ENCODE assay signal across 9 mouse cellular contexts in genomic region chr2:32645647-32646046, GRCm38 (mm10). TPM values are rescaled to one million over a fixed set of nuclear protein-coding genes. Genes with fewer than 3 reads are reported as not detected.
DNase-seq lines count a peak whose midpoint lies in the region; ATAC-seq and TF ChIP-seq lines count a peak whose summit lies in the region.
"Had no signal": no experiment of that assay in that cellular context is flagged by ENCODE, and none has a peak within 500 bp of the region (broad histone marks: within the 10 kb centered on the region; RNA-seq: fewer than 3 reads in every experiment).

No protein-coding gene starts in this region.

- H3K27me3 ChIP-seq in heart, embryonic 15.5 days, result no peaks in the 10 kb centered on the region
- H3K27me3 ChIP-seq in lung, embryonic 16.5 days (ENCODE audit: control insufficient read depth, insufficient read depth, low read depth, low read length), result no peaks in the 10 kb centered on the region
- no peaks in the 10 kb centered on the region for H3K27me3 ChIP-seq in heart, postnatal 0 days (ENCODE audit: control insufficient read depth, insufficient read depth, low read length)
- H3K27me3 ChIP-seq in stomach, embryonic 16.5 days (ENCODE audit: control insufficient read depth, insufficient read depth, low read length), result no peaks in the 10 kb centered on the region

- no peaks in the 10 kb centered on the region for H3K36me3 ChIP-seq in heart, embryonic 15.5 days
- no peaks in the 10 kb centered on the region for H3K36me3 ChIP-seq in lung, embryonic 16.5 days (ENCODE audit: control insufficient read depth, insufficient read depth, low read length)
- H3K36me3 ChIP-seq in heart, postnatal 0 days (replicated peaks; ENCODE audit: control insufficient read depth, insufficient read depth, low read length), result 0 out of 2 replicates have a peak, but pooled peaks cover 2% of the 10 kb centered on the region
- no peaks in the 10 kb centered on the region for H3K36me3 ChIP-seq in stomach, embryonic 16.5 days (ENCODE audit: control insufficient read depth, insufficient read depth, low read length)

- no peak overlapping the region for H3K4me2 ChIP-seq in heart, embryonic 15.5 days
- no peak overlapping the region for H3K4me2 ChIP-seq in lung, embryonic 16.5 days (ENCODE audit: low read depth, low read length)
- H3K4me2 ChIP-seq in heart, postnatal 0 days (ENCODE audit: low read depth, low read length), result no peak overlapping the region
- H3K4me2 ChIP-seq in stomach, embryonic 16.5 days (ENCODE audit: low read depth, low read length), result 0 out of 2 replicates have a peak overlapping the region, but pooled peaks have one; percentile 52

- no peak overlapping the region for H3K9ac ChIP-seq in heart, embryonic 15.5 days
- H3K9ac ChIP-seq in lung, embryonic 16.5 days (ENCODE audit: low read length), result no peak overlapping the region
- no peak overlapping the region for H3K9ac ChIP-seq in heart, postnatal 0 days (replicated peaks; ENCODE audit: low read depth, low read length)
- no peak overlapping the region for H3K9ac ChIP-seq in stomach, embryonic 16.5 days (ENCODE audit: low read length)

- WGBS in heart, embryonic 15.5 days, result 48% methylated on average over 3 of the region's 3 CpGs
- 57% methylated on average over 3 of the region's 3 CpGs for WGBS in lung, embryonic 16.5 days
- 53% methylated on average over 3 of the region's 3 CpGs for WGBS in lung, adult 2 months
- 53% methylated on average over 3 of the region's 3 CpGs for WGBS in heart, postnatal 0 days
- WGBS in stomach, embryonic 16.5 days, result 63% methylated on average over 3 of the region's 3 CpGs

- TF ChIP-seq POLR2A in lung, adult 2 months (IDR thresholded peaks at IDR 0.05; ENCODE audit: borderline replicate concordance, extremely low read depth, low read depth, low read length), result no peak

- DNase-seq in heart, adult 9 months (ENCODE audit: low spot score in 2 of 2), result no peak
- no peak for DNase-seq in lung, adult 2 months
- no peak for DNase-seq in heart, postnatal 0 days (ENCODE audit: low spot score)
- DNase-seq in embryo, embryonic 10.5 days (ENCODE audit: low spot score), result no peak
- DNase-seq in spleen, postnatal 10 days (ENCODE audit: low spot score in 2 of 2), result no peak

- ATAC-seq in heart, embryonic 15.5 days (replicated peaks; ENCODE audit: insufficient number of reproducible peaks, insufficient read depth, low FRiP score, low read depth), result no peak
- no peak for ATAC-seq in lung, embryonic 16.5 days (ENCODE audit: low read depth)
- ATAC-seq in heart, postnatal 0 days (ENCODE audit: insufficient read depth, low read depth), result no peak
- ATAC-seq in stomach, embryonic 16.5 days (ENCODE audit: insufficient read depth, low FRiP score), result no peak
- ATAC-seq: forebrain, embryonic 16.5 days had no signal

- H3K27ac ChIP-seq in heart, embryonic 15.5 days, result peak overlapping the region; percentile 84
- peak overlapping the region; percentile 84 for H3K27ac ChIP-seq in lung, embryonic 16.5 days (ENCODE audit: low read length)
- H3K27ac ChIP-seq in heart, postnatal 0 days (ENCODE audit: low read depth), result peak overlapping the region; percentile 95
- H3K27ac ChIP-seq in stomach, embryonic 16.5 days (ENCODE audit: low read length), result peak overlapping the region; percentile 84

- no peak for TF ChIP-seq CTCF in lung, adult 2 months (IDR thresholded peaks at IDR 0.05; ENCODE audit: insufficient read depth, low read length)
- no peak for TF ChIP-seq CTCF in heart, postnatal 0 days (IDR thresholded peaks at IDR 0.05; ENCODE audit: low read depth)

- H3K4me3 ChIP-seq in heart, embryonic 15.5 days, result no peak overlapping the region
- no peak overlapping the region for H3K4me3 ChIP-seq in lung, embryonic 16.5 days (ENCODE audit: low read length)
- no peak overlapping the region for H3K4me3 ChIP-seq in lung, adult 2 months (replicated peaks; ENCODE audit: extremely low read depth, low read depth, low read length)
- H3K4me3 ChIP-seq in heart, postnatal 0 days (ENCODE audit: low read depth, low read length), result no peak overlapping the region
- H3K4me3 ChIP-seq in stomach, embryonic 16.5 days (replicated peaks; ENCODE audit: low read length), result no peak overlapping the region

- H3K4me1 ChIP-seq in heart, embryonic 15.5 days (replicated peaks), result peaks cover 54% of the 10 kb centered on the region
- peaks cover 32% of the 10 kb centered on the region for H3K4me1 ChIP-seq in lung, embryonic 16.5 days (replicated peaks; ENCODE audit: control insufficient read depth, insufficient read depth, low read length)
- H3K4me1 ChIP-seq in lung, adult 2 months (ENCODE audit: control insufficient read depth, insufficient read depth, low read length), result peaks cover 20% of the 10 kb centered on the region
- peaks cover 31% of the 10 kb centered on the region for H3K4me1 ChIP-seq in heart, postnatal 0 days (ENCODE audit: control insufficient read depth, insufficient read depth)
- H3K4me1 ChIP-seq in stomach, embryonic 16.5 days (ENCODE audit: control insufficient read depth, insufficient read depth, low read length), result peaks cover 27% of the 10 kb centered on the region

- TF ChIP-seq EP300 in heart, postnatal 0 days (IDR thresholded peaks at IDR 0.05; ENCODE audit: low read depth), result no peak

- no peaks in the 10 kb centered on the region for H3K9me3 ChIP-seq in heart, embryonic 15.5 days (replicated peaks)
- no peaks in the 10 kb centered on the region for H3K9me3 ChIP-seq in lung, embryonic 16.5 days (ENCODE audit: control insufficient read depth, low read length)
- no peaks in the 10 kb centered on the region for H3K9me3 ChIP-seq in heart, postnatal 0 days (replicated peaks; ENCODE audit: control insufficient read depth, low read length)
- H3K9me3 ChIP-seq in stomach, embryonic 16.5 days (replicated peaks; ENCODE audit: control insufficient read depth, low read length), result no peaks in the 10 kb centered on the region

RNA-seq across cellular contexts. Expression of gene Eng, which starts 0.7 kb away (rescaled TPM):
- polyA plus RNA-seq in heart, embryonic 15.5 days (2015; fragmentation: Nextera tagmentation; extraction: Ambion mirVana), result 144 and 163 TPM in 2 replicates
- 108 and 120 TPM in 2 replicates for polyA plus RNA-seq in lung, embryonic 16.5 days (2015; fragmentation: Nextera tagmentation; extraction: Ambion mirVana)
- polyA plus RNA-seq in lung, adult 2 months (2012; rRNA removed), result 713 and 858 TPM in 2 replicates
- total RNA-seq in heart, postnatal 0 days (2014; rRNA removed; ENCODE audit: low replicate concordance), result 123 and 148 TPM in 2 replicates
- 133 and 137 TPM in 2 replicates for polyA plus RNA-seq in heart, postnatal 0 days (2015; fragmentation: Nextera tagmentation; extraction: Ambion mirVana)
- 63.6 and 64.5 TPM in 2 replicates for polyA plus RNA-seq in stomach, embryonic 16.5 days (2015; fragmentation: Nextera tagmentation; extraction: Ambion mirVana)

RNA-seq across cellular contexts. Expression of gene Ak1, which starts 24.1 kb away (rescaled TPM):
- polyA plus RNA-seq in heart, embryonic 15.5 days (2015; fragmentation: Nextera tagmentation; extraction: Ambion mirVana), result 360 and 390 TPM in 2 replicates
- 67.2 and 76.7 TPM in 2 replicates for polyA plus RNA-seq in lung, embryonic 16.5 days (2015; fragmentation: Nextera tagmentation; extraction: Ambion mirVana)
- polyA plus RNA-seq in lung, adult 2 months (2012; rRNA removed), result 27.6 and 65.9 TPM in 2 replicates
- 544 and 572 TPM in 2 replicates for total RNA-seq in heart, postnatal 0 days (2014; rRNA removed; ENCODE audit: low replicate concordance)
- polyA plus RNA-seq in heart, postnatal 0 days (2015; fragmentation: Nextera tagmentation; extraction: Ambion mirVana), result 721 and 737 TPM in 2 replicates
- polyA plus RNA-seq in stomach, embryonic 16.5 days (2015; fragmentation: Nextera tagmentation; extraction: Ambion mirVana), result 27.4 and 60.2 TPM in 2 replicates

RNA-seq across cellular contexts. Expression of gene St6galnac6, which starts 46.1 kb away (rescaled TPM):
- polyA plus RNA-seq in heart, embryonic 15.5 days (2015; fragmentation: Nextera tagmentation; extraction: Ambion mirVana), result 28.5 and 29.0 TPM in 2 replicates
- polyA plus RNA-seq in lung, embryonic 16.5 days (2015; fragmentation: Nextera tagmentation; extraction: Ambion mirVana), result 25.4 and 26.3 TPM in 2 replicates
- polyA plus RNA-seq in lung, adult 2 months (2012; rRNA removed), result 59.0 and 59.8 TPM in 2 replicates
- 102 and 117 TPM in 2 replicates for total RNA-seq in heart, postnatal 0 days (2014; rRNA removed; ENCODE audit: low replicate concordance)
- polyA plus RNA-seq in heart, postnatal 0 days (2015; fragmentation: Nextera tagmentation; extraction: Ambion mirVana), result 44.1 and 44.3 TPM in 2 replicates
- polyA plus RNA-seq in stomach, embryonic 16.5 days (2015; fragmentation: Nextera tagmentation; extraction: Ambion mirVana), result 17.1 and 18.5 TPM in 2 replicates

RNA-seq across cellular contexts. Expression of gene Fpgs, which starts 58.3 kb away (rescaled TPM):
- 13.8 and 19.7 TPM in 2 replicates for polyA plus RNA-seq in heart, embryonic 15.5 days (2015; fragmentation: Nextera tagmentation; extraction: Ambion mirVana)
- polyA plus RNA-seq in lung, embryonic 16.5 days (2015; fragmentation: Nextera tagmentation; extraction: Ambion mirVana), result 22.0 and 25.5 TPM in 2 replicates
- 42.1 and 42.3 TPM in 2 replicates for polyA plus RNA-seq in lung, adult 2 months (2012; rRNA removed)
- 13.6 and 14.5 TPM in 2 replicates for total RNA-seq in heart, postnatal 0 days (2014; rRNA removed; ENCODE audit: low replicate concordance)
- polyA plus RNA-seq in heart, postnatal 0 days (2015; fragmentation: Nextera tagmentation; extraction: Ambion mirVana), result 8.5 and 10.9 TPM in 2 replicates
- polyA plus RNA-seq in stomach, embryonic 16.5 days (2015; fragmentation: Nextera tagmentation; extraction: Ambion mirVana), result 28.3 and 30.6 TPM in 2 replicates

RNA-seq across cellular contexts. Expression of gene St6galnac4, which starts 58.8 kb away (rescaled TPM):
- polyA plus RNA-seq in heart, embryonic 15.5 days (2015; fragmentation: Nextera tagmentation; extraction: Ambion mirVana), result 33.5 and 38.7 TPM in 2 replicates
- polyA plus RNA-seq in lung, embryonic 16.5 days (2015; fragmentation: Nextera tagmentation; extraction: Ambion mirVana), result 26.0 and 28.1 TPM in 2 replicates
- 39.5 and 40.4 TPM in 2 replicates for polyA plus RNA-seq in lung, adult 2 months (2012; rRNA removed)
- total RNA-seq in heart, postnatal 0 days (2014; rRNA removed; ENCODE audit: low replicate concordance), result 25.7 and 28.0 TPM in 2 replicates
- polyA plus RNA-seq in heart, postnatal 0 days (2015; fragmentation: Nextera tagmentation; extraction: Ambion mirVana), result 25.5 and 27.0 TPM in 2 replicates
- 19.8 and 22.9 TPM in 2 replicates for polyA plus RNA-seq in stomach, embryonic 16.5 days (2015; fragmentation: Nextera tagmentation; extraction: Ambion mirVana)
